Mouse (Mus musculus): ENCODE results near the gene Cdh13. TPM values are rescaled to one million over a fixed set of nuclear protein-coding genes. Genes with fewer than 3 reads are reported as not detected.

Cdh13 gene
- polyA plus RNA-seq, 1 experiment: 56.6 TPM

DNA sequence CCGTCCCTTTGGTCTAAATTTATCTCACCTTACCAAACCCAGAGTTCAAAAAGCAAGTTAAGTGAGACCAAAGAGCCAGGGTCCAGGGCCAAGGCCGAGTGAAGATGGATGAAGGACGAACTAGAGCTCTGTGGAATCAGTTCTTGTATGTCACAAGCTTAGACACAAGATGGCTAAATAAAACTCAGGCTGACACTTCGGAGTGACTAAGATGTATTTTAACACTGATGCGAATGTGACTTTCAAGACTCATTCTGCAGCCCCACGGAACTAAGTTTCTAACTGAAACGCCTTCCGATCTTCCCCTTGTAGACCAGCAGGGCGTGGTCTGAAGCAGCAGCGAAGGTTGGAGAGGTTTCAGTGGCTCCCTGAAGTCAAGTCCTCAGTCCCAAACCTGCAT lies 334.7 kb downstream of the Cdh13 start:
- Histone ChIP-seq H3K79me2 (ENCODE audit: control insufficient read depth, insufficient read depth) (no peaks in the 10 kb centered on the region), H3K4me3 (no peak overlapping the region), H3K4me2 (ENCODE audit: low read depth) (no peak overlapping the region), H3K36me3 (ENCODE audit: control insufficient read depth, insufficient read depth) (no peaks in the 10 kb centered on the region), H3K27me3 (ENCODE audit: control insufficient read depth, insufficient read depth, insufficient read length) (no peaks in the 10 kb centered on the region), H3ac (ENCODE audit: control insufficient read depth, insufficient read length) (no peak overlapping the region)
- TF ChIP-seq MAX (IDR thresholded peaks at IDR 0.05; ENCODE audit: low read depth) (no peak), POLR2AphosphoS2 (IDR thresholded peaks at IDR 0.05; ENCODE audit: insufficient read length, low read depth) (no peak), CEBPB (IDR thresholded peaks at IDR 0.05; ENCODE audit: insufficient read depth, poor library complexity, severe bottlenecking) (no peak), USF1 (IDR thresholded peaks at IDR 0.05; ENCODE audit: low read depth) (no peak), MYOD1 (IDR thresholded peaks at IDR 0.05; ENCODE audit: control insufficient read depth in 1 of 3, insufficient read length in 2 of 3, low read depth in 2 of 3) (no peak), REST (IDR thresholded peaks at IDR 0.05; ENCODE audit: insufficient read depth, insufficient read length) (no peak), E2F4 (IDR thresholded peaks at IDR 0.05; ENCODE audit: insufficient read depth) (no peak), MYOG (IDR thresholded peaks at IDR 0.05; ENCODE audit: control insufficient read depth in 1 of 3, insufficient read depth in 1 of 3, insufficient read length in 2 of 3, low read depth in 2 of 3) (no peak), TCF12 (IDR thresholded peaks at IDR 0.05; ENCODE audit: insufficient read depth, poor library complexity, severe bottlenecking) (no peak)

DNA sequence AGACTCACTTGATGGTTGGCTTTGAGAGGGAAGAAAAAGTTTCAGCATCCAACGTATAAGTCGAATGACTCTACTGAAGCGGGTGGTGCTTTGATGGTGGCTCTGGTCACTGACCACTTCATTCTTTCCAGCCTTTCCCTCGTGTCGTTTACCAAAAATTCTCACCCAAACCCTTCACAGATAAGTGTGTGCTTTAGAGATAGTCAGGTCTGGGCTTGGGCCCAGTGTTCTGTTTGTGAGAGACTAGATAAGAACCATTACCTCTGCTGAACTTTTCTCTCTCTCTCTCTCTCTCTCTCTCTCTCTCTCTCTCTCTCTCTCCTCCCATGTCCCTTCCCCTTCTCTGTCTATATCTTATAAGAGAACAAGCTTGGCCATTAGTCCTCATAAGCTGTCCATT lies 342.9 kb downstream of the Cdh13 start:
- H3K79me2 ChIP-seq (ENCODE audit: control insufficient read depth, insufficient read depth): no peaks in the 10 kb centered on the region
- H3ac ChIP-seq (ENCODE audit: control insufficient read depth, insufficient read length): no peak overlapping the region
- no peak overlapping the region for H3K4me2 ChIP-seq (ENCODE audit: low read depth)
- TF ChIP-seq REST (IDR thresholded peaks at IDR 0.05; ENCODE audit: insufficient read depth, insufficient read length): no peak
- H3K27me3 ChIP-seq (ENCODE audit: control insufficient read depth, insufficient read depth, insufficient read length): no peaks in the 10 kb centered on the region
- H3K4me3 ChIP-seq: no peak overlapping the region
- H3K36me3 ChIP-seq (ENCODE audit: control insufficient read depth, insufficient read depth): no peaks in the 10 kb centered on the region

DNA sequence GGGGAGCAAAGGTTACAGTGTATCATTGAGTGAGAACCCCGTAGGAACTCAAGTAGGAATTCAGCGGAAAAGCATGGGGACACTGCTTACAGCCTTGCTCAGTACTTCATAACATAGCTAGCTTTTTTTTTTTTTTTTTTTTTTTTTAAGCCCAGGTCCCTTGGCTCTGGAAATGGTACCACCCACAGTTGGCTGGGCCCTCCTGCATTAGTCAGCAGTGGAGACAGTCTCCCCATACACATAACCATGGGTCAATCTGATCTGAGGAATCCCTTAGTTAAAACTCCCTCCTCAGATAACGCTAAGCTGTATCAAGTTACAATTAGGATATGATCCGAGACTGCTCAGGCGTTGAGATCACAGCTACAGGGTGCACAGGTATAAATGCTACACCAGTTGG lies 344.2 kb downstream of the Cdh13 start:
- Histone ChIP-seq H3K27me3 (ENCODE audit: control insufficient read depth, insufficient read depth, insufficient read length) (no peaks in the 10 kb centered on the region), H3K36me3 (ENCODE audit: control insufficient read depth, insufficient read depth) (no peaks in the 10 kb centered on the region), H3K4me2 (ENCODE audit: low read depth) (no peak overlapping the region), H3K79me2 (ENCODE audit: control insufficient read depth, insufficient read depth) (no peaks in the 10 kb centered on the region), H3ac (ENCODE audit: control insufficient read depth, insufficient read length) (no peak overlapping the region), H3K4me3 (no peak overlapping the region)
- TF ChIP-seq E2F4 (IDR thresholded peaks at IDR 0.05; ENCODE audit: insufficient read depth): no peak
- no peak for TF ChIP-seq POLR2A (IDR thresholded peaks at IDR 0.05; ENCODE audit: insufficient read length, low read depth)

DNA sequence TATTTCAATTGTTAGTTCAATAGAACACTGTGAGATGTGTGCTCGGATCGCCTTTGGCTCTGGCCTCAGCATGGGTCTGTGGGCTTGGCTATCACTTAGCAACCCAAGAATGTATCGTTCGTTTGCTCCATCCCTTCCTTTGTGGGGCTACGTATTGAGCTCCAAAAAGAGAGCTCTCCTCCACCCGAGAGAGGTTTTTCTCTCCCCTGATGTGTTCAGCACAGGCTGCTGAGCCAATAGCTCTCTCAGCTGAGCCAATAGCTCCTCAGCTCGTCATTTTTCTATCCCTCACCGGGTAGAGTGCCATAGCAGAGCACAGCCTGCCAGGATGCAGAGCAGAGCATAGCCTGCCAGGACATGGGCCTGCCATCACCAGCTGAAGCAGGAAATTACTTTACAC lies 345.2 kb downstream of the Cdh13 start:
- Histone ChIP-seq H3K4me3 (no peak overlapping the region), H3K79me2 (ENCODE audit: control insufficient read depth, insufficient read depth) (no peaks in the 10 kb centered on the region), H3K36me3 (ENCODE audit: control insufficient read depth, insufficient read depth) (no peaks in the 10 kb centered on the region), H3K27me3 (ENCODE audit: control insufficient read depth, insufficient read depth, insufficient read length) (no peaks in the 10 kb centered on the region), H3ac (ENCODE audit: control insufficient read depth, insufficient read length) (no peak overlapping the region), H3K4me2 (ENCODE audit: low read depth) (no peak overlapping the region)
- TF ChIP-seq SRF (IDR thresholded peaks at IDR 0.05; ENCODE audit: control insufficient read depth, insufficient read length, low read depth): no peak
- no peak for TF ChIP-seq MAX (IDR thresholded peaks at IDR 0.05; ENCODE audit: low read depth)
- no peak for TF ChIP-seq MYOG (IDR thresholded peaks at IDR 0.05; ENCODE audit: control insufficient read depth in 1 of 3, insufficient read depth in 1 of 3, insufficient read length in 2 of 3, low read depth in 2 of 3)
- TF ChIP-seq E2F4 (IDR thresholded peaks at IDR 0.05; ENCODE audit: insufficient read depth): no peak
- no peak for TF ChIP-seq CEBPB (IDR thresholded peaks at IDR 0.05; ENCODE audit: insufficient read depth, poor library complexity, severe bottlenecking)

DNA sequence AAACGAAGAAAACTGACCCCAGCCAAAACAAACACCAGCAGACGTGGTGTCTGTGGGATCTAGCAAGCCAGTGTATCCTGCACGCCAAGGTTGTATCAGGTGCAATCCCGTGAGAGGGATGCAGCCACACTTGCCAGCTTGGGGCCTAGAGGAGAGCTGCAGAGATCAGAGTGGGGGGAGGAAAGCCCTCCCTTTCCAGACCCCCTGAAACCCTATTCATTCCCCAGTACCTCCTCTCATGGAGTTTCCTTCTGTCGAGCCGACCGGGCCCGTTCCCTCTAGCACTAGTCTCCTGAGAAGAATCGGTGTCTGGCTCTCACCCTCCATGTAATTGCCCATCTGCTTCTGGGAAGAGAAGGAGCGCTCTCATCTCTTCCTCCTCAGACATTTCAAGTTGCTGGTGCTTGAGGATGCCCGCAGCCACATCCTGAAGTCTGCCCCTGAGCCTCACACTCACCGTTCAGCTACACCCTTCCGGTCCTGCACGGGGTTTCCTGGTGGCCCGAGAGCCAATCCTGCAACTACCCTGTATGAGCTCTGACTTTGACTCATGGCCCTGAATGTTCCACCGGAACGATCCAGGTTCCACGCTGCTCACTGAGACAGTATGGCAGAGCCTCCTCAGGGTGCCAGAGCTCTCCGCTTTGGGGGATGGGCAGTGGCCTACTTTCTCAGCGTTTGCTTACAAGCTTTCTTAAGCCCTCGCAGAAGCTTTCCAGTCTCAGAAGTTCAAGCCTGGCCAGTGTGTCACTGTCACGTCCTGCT lies 351.9 kb downstream of the Cdh13 start:
- Histone ChIP-seq H3K27me3 (ENCODE audit: control insufficient read depth, insufficient read depth, insufficient read length) (no peaks in the 10 kb centered on the region), H3K4me2 (ENCODE audit: low read depth) (no peak overlapping the region), H3K4me3 (no peak overlapping the region), H3ac (ENCODE audit: control insufficient read depth, insufficient read length) (no peak overlapping the region), H3K36me3 (ENCODE audit: control insufficient read depth, insufficient read depth) (no peaks in the 10 kb centered on the region), H3K79me2 (ENCODE audit: control insufficient read depth, insufficient read depth) (no peaks in the 10 kb centered on the region)
- TF ChIP-seq MYOD1 (IDR thresholded peaks at IDR 0.05; ENCODE audit: control insufficient read depth in 1 of 3, insufficient read length in 2 of 3, low read depth in 2 of 3) (no peak), TCF3 (IDR thresholded peaks at IDR 0.05; ENCODE audit: insufficient read length, low read depth) (no peak), POLR2A (IDR thresholded peaks at IDR 0.05; ENCODE audit: insufficient read length, low read depth) (no peak), MYOG (IDR thresholded peaks at IDR 0.05; ENCODE audit: control insufficient read depth in 1 of 3, insufficient read depth in 1 of 3, insufficient read length in 2 of 3, low read depth in 2 of 3) (no peak), CEBPB (IDR thresholded peaks at IDR 0.05; ENCODE audit: insufficient read depth, poor library complexity, severe bottlenecking) (no peak), POLR2AphosphoS2 (IDR thresholded peaks at IDR 0.05; ENCODE audit: insufficient read length, low read depth) (no peak), TCF12 (IDR thresholded peaks at IDR 0.05; ENCODE audit: insufficient read depth, poor library complexity, severe bottlenecking) (no peak), USF1 (IDR thresholded peaks at IDR 0.05; ENCODE audit: low read depth) (no peak), REST (IDR thresholded peaks at IDR 0.05; ENCODE audit: insufficient read depth, insufficient read length) (no peak), E2F4 (IDR thresholded peaks at IDR 0.05; ENCODE audit: insufficient read depth) (no peak), MAX (IDR thresholded peaks at IDR 0.05; ENCODE audit: low read depth) (no peak), SRF (IDR thresholded peaks at IDR 0.05; ENCODE audit: control insufficient read depth, insufficient read length, low read depth) (no peak)

All from myocyte (in vitro differentiated cells).